In the genomic region with DNA sequence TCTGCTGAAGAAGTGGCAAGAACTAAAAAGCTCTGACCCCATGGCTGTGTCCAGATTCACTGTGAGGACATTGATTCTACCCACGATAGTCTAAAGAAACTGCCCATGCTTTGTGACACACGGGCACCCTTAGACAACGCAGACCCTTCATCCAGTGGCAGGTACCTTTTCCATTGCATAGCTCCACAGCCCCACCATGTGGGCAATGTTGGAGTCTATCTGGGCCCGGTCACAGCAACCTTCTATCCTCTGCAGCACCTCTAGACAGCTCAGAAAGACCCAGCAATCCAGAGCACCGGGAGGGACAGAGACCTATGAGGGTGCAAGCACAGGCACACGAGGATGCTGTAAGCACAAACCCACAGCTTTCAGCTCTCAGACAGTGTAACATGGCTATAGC, we compare ENCODE assay signal across 9 mouse cellular contexts. TPM values are rescaled to one million over a fixed set of nuclear protein-coding genes. Genes with fewer than 3 reads are reported as not detected.
DNase-seq lines count a peak whose midpoint lies in the region; ATAC-seq lines count a peak whose summit lies in the region.
"Had no signal": no experiment of that assay in that cellular context is flagged by ENCODE, and none has a peak within 500 bp of the region (broad histone marks: within the 10 kb centered on the region; RNA-seq: fewer than 3 reads in every experiment).

No protein-coding gene starts in this region.

- H3K27me3 ChIP-seq in liver, embryonic 11.5 days (replicated peaks; ENCODE audit: control insufficient read depth, insufficient read depth, low read length) = no peaks in the 10 kb centered on the region
- H3K27me3 ChIP-seq in neural tube, embryonic 15.5 days (replicated peaks) = no peaks in the 10 kb centered on the region
- H3K27me3 ChIP-seq: Patski had no signal

- H3K4me1 ChIP-seq in liver, embryonic 11.5 days (replicated peaks; ENCODE audit: control insufficient read depth, insufficient read depth, low read length) = no peaks in the 10 kb centered on the region
- H3K4me1 ChIP-seq in neural tube, embryonic 15.5 days = no peaks in the 10 kb centered on the region

- DNase-seq in embryo, embryonic 10 days (ENCODE audit: low spot score) = peak; percentile 13
- no peak for DNase-seq in embryo, embryonic 9.5 days (ENCODE audit: extremely low spot score)
- peak; percentile 34 for DNase-seq in liver
- no peak for DNase-seq in liver, embryonic 11.5 days (ENCODE audit: low spot score)
- peak; percentile 9 for DNase-seq in T-cell, adult 2 months (ENCODE audit: low spot score)
- DNase-seq in left cerebral cortex, postnatal 36 days (ENCODE audit: low spot score in 2 of 2) = no peak

- no peak overlapping the region for H3K27ac ChIP-seq in liver, embryonic 11.5 days (ENCODE audit: low read depth, low read length)
- no peak overlapping the region for H3K27ac ChIP-seq in neural tube, embryonic 15.5 days (replicated peaks)

- H3K36me3 ChIP-seq in liver, embryonic 11.5 days (ENCODE audit: control insufficient read depth, insufficient read depth, low read length) = peaks cover 39% of the 10 kb centered on the region
- peaks cover 96% of the 10 kb centered on the region for H3K36me3 ChIP-seq in neural tube, embryonic 15.5 days

- 75% methylated on average over 6 of the region's 6 CpGs for WGBS in liver, embryonic 11.5 days
- WGBS in neural tube, embryonic 15.5 days = 70% methylated on average over 6 of the region's 6 CpGs

- H3K9me3 ChIP-seq in liver, embryonic 11.5 days (ENCODE audit: control insufficient read depth, low read length) = no peaks in the 10 kb centered on the region
- no peaks in the 10 kb centered on the region for H3K9me3 ChIP-seq in neural tube, embryonic 15.5 days (replicated peaks)

- no peak for ATAC-seq in liver, embryonic 11.5 days (replicated peaks; ENCODE audit: low FRiP score)
- ATAC-seq in neutrophil, adult 5-6 weeks (ENCODE audit: extremely low read depth, insufficient number of reproducible peaks, low FRiP score, poor library complexity, severe bottlenecking) = 0 out of 2 replicates have a peak, but pooled peaks have one; percentile 15
- ATAC-seq in neural tube, embryonic 15.5 days (ENCODE audit: low FRiP score) = no peak
- ATAC-seq: Patski had no signal

- H3K4me3 ChIP-seq in liver, embryonic 11.5 days (ENCODE audit: low read depth, low read length) = no peak overlapping the region
- H3K4me3 ChIP-seq in neural tube, embryonic 15.5 days (replicated peaks) = no peak overlapping the region

- H3K4me2 ChIP-seq in liver, embryonic 11.5 days = no peak overlapping the region
- no peak overlapping the region for H3K4me2 ChIP-seq in neural tube, embryonic 15.5 days

- intact Hi-C loops in left cerebral cortex, postnatal 36 days (cut with DNase I) = loop anchor here (2.0 kb wide), 1 partner anchor 17 kb away; no protein-coding TSS in a partner anchor

- no peak overlapping the region for H3K9ac ChIP-seq in liver, embryonic 11.5 days (ENCODE audit: low read depth, low read length)
- H3K9ac ChIP-seq in neural tube, embryonic 15.5 days (replicated peaks) = no peak overlapping the region

RNA-seq across cellular contexts. Expression of gene Pwp2, which starts 26.4 kb away (rescaled TPM):
- polyA plus RNA-seq in liver, embryonic 11.5 days (2014; fragmentation: Nextera tagmentation; extraction: Ambion mirVana) = 30.8 and 35.0 TPM in 2 replicates
- 10.6 and 10.7 TPM in 2 replicates for total RNA-seq in neutrophil, adult 5-6 weeks (2017)
- 10 to 100 TPM; 18.9 TPM for total RNA-seq in left cerebral cortex, postnatal 36 days (2021)
- polyA plus RNA-seq in neural tube, embryonic 15.5 days (2015; fragmentation: Nextera tagmentation; extraction: Ambion mirVana) = 14.8 and 19.0 TPM in 2 replicates

RNA-seq across cellular contexts. Expression of gene Trappc10, which starts 33.1 kb away (rescaled TPM):
- polyA plus RNA-seq in liver, embryonic 11.5 days (2014; fragmentation: Nextera tagmentation; extraction: Ambion mirVana) = 13.3 and 14.3 TPM in 2 replicates
- total RNA-seq in neutrophil, adult 5-6 weeks (2017) = 36.2 and 38.4 TPM in 2 replicates
- total RNA-seq in left cerebral cortex, postnatal 36 days (2021) = 10 to 100 TPM; 82.3 to 89.2 TPM
- polyA plus RNA-seq in neural tube, embryonic 15.5 days (2015; fragmentation: Nextera tagmentation; extraction: Ambion mirVana) = 23.1 and 28.4 TPM in 2 replicates

RNA-seq across cellular contexts. Expression of gene D10Jhu81e, which starts 41.7 kb away (rescaled TPM):
- 22.9 and 24.3 TPM in 2 replicates for polyA plus RNA-seq in liver, embryonic 11.5 days (2014; fragmentation: Nextera tagmentation; extraction: Ambion mirVana)
- total RNA-seq in neutrophil, adult 5-6 weeks (2017) = 33.5 and 38.6 TPM in 2 replicates
- total RNA-seq in left cerebral cortex, postnatal 36 days (2021) = 100 to 1,000 TPM; 108 to 123 TPM
- 31.2 and 34.5 TPM in 2 replicates for polyA plus RNA-seq in neural tube, embryonic 15.5 days (2015; fragmentation: Nextera tagmentation; extraction: Ambion mirVana)

Comparison
In these comparisons a context has a peak if more than half of its experiments do, and no peak if none do; other contexts are left out.
1. DNase-seq: peak in embryo, embryonic 10 days (single experiment), liver (single experiment) and T-cell, adult 2 months (single experiment); none in embryo, embryonic 9.5 days (single experiment), liver, embryonic 11.5 days (single experiment) and left cerebral cortex, postnatal 36 days (0 of 2).